Mouse (Mus musculus): Measurements from ENCODE around the gene Kif3c. TPM values are rescaled to one million over a fixed set of nuclear protein-coding genes. Genes with fewer than 3 reads are reported as not detected.
A peak's percentile ranks its signal among the peaks of the same experiment; 100 is the strongest.

Gene Kif3c
- polyA plus RNA-seq, 1 experiment from 2014 or later, result 0.46 TPM

GRCm38 (mm10) chr12:3352216-3352615 lies 12.7 kb upstream of the Kif3c start:
- no peaks in the 10 kb centered on the region for H3K36me3 ChIP-seq (replicated peaks; ENCODE audit: insufficient read depth, low read length)
- no peak overlapping the region for H3K27ac ChIP-seq (ENCODE audit: low read depth)
- no peak overlapping the region for H3K4me3 ChIP-seq (ENCODE audit: low read depth, low read length)
- no peak overlapping the region for H3K9ac ChIP-seq (replicated peaks)
- DNase-seq, result no peak
- no peak for ATAC-seq
- no peaks in the 10 kb centered on the region for H3K27me3 ChIP-seq (ENCODE audit: insufficient read depth, low read length)
- no peak for TF ChIP-seq CTCF (IDR thresholded peaks at IDR 0.05; ENCODE audit: low read depth)
- TF ChIP-seq EP300 (IDR thresholded peaks at IDR 0.05; ENCODE audit: low read depth), result no peak
- no peak overlapping the region for H3K4me2 ChIP-seq (ENCODE audit: low read depth, low read length)
- no peaks in the 10 kb centered on the region for H3K4me1 ChIP-seq (ENCODE audit: insufficient read depth)
- no peaks in the 10 kb centered on the region for H3K9me3 ChIP-seq (ENCODE audit: low read length)
- 62% methylated on average over 6 of the region's 6 CpGs for whole genome bisulfite sequencing (ENCODE audit: insufficient replicate concordance)

DNA sequence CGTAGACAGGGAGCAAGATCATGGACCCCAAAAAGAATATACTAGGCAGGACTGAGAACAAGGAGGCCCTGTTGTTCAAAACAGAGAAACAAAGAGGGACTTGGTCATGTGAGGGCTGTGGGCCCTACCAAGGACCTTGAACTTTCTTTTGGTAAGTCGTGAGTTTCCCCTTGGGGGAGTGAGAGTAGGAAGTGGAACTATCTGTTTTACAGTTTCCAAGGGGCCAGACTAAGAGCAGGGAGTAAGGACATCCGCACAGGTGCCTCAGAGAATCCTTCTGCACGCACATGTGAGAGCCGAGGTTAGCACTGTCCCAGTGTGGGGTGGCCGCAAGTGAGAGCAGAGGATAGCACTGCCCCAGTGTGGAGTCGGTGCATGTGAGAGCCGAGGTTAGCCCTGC lies 9.9 kb upstream of the Kif3c start:
- TF ChIP-seq EP300 (IDR thresholded peaks at IDR 0.05; ENCODE audit: low read depth) (no peak), CTCF (IDR thresholded peaks at IDR 0.05; ENCODE audit: low read depth) (no peak)
- no peaks in the 10 kb centered on the region for H3K9me3 ChIP-seq (ENCODE audit: low read length)
- no peak overlapping the region for H3K27ac ChIP-seq (ENCODE audit: low read depth)

GRCm38 (mm10) chr12:3356824-3357223 lies 8.1 kb upstream of the Kif3c start:
- no peak for DNase-seq
- no peak for ATAC-seq
- H3K36me3 ChIP-seq (replicated peaks; ENCODE audit: insufficient read depth, low read length), result no peaks in the 10 kb centered on the region
- H3K27me3 ChIP-seq (ENCODE audit: insufficient read depth, low read length), result no peaks in the 10 kb centered on the region
- H3K9ac ChIP-seq (replicated peaks), result no peak overlapping the region
- H3K27ac ChIP-seq (ENCODE audit: low read depth), result no peak overlapping the region
- no peak overlapping the region for H3K4me3 ChIP-seq (ENCODE audit: low read depth, low read length)
- H3K4me1 ChIP-seq (ENCODE audit: insufficient read depth), result no peaks in the 10 kb centered on the region
- peak overlapping the region; percentile 38 for H3K4me2 ChIP-seq (ENCODE audit: low read depth, low read length)
- TF ChIP-seq CTCF (IDR thresholded peaks at IDR 0.05; ENCODE audit: low read depth), result no peak
- no peak for TF ChIP-seq EP300 (IDR thresholded peaks at IDR 0.05; ENCODE audit: low read depth)
- H3K9me3 ChIP-seq (ENCODE audit: low read length), result no peaks in the 10 kb centered on the region
- WGBS (ENCODE audit: insufficient replicate concordance), result 56% methylated on average over 16 of the region's 16 CpGs

More for the DNA sequence above, 9.9 kb upstream of the Kif3c start:
- Histone ChIP-seq H3K27me3 (ENCODE audit: insufficient read depth, low read length) (no peaks in the 10 kb centered on the region), H3K9ac (replicated peaks) (no peak overlapping the region), H3K4me3 (ENCODE audit: low read depth, low read length) (no peak overlapping the region), H3K36me3 (replicated peaks; ENCODE audit: insufficient read depth, low read length) (no peaks in the 10 kb centered on the region), H3K4me1 (ENCODE audit: insufficient read depth) (no peaks in the 10 kb centered on the region), H3K4me2 (ENCODE audit: low read depth, low read length) (no peak overlapping the region)
- 68% methylated on average over 8 of the region's 8 CpGs for WGBS (ENCODE audit: insufficient replicate concordance)
- DNase-seq (no peak), ATAC-seq (no peak; the same call in 1 of the 2 replicates)

DNA sequence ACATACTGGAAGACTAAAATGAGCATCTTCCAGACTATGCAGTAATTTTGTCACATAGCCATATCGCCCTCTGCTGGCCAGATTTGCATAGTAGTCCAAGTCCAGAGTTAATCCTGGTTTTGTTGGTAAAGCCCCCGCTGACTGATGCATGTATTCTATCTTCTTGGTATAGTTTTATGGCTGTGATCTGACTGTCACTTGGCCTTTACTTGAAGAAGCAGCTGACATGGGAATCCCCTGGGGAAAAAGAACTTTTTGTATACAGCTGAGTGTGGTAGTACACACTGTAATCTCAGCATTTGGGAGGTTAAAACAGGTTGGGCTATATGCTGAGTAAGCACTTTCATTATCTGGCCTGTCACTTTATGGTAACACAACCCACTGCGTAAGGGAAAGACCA lies 5.6 kb upstream of the Kif3c start:
- no peak overlapping the region for H3K9ac ChIP-seq (replicated peaks)
- no peaks in the 10 kb centered on the region for H3K4me1 ChIP-seq (ENCODE audit: insufficient read depth)
- TF ChIP-seq EP300 (IDR thresholded peaks at IDR 0.05; ENCODE audit: low read depth) (no peak), CTCF (IDR thresholded peaks at IDR 0.05; ENCODE audit: low read depth) (peak; percentile 82)
- ATAC-seq (peak; percentile 65), DNase-seq (peak; percentile 82)
- peak overlapping the region; percentile 29; the same call in 1 of the 2 replicates for H3K4me2 ChIP-seq (ENCODE audit: low read depth, low read length)
- 11% methylated on average over 3 of the region's 3 CpGs for WGBS (ENCODE audit: insufficient replicate concordance)
- no peak overlapping the region for H3K27ac ChIP-seq (ENCODE audit: low read depth)
- no peaks in the 10 kb centered on the region for H3K9me3 ChIP-seq (ENCODE audit: low read length)
- H3K27me3 ChIP-seq (ENCODE audit: insufficient read depth, low read length), result no peaks in the 10 kb centered on the region
- no peaks in the 10 kb centered on the region for H3K36me3 ChIP-seq (replicated peaks; ENCODE audit: insufficient read depth, low read length)
- no peak overlapping the region for H3K4me3 ChIP-seq (ENCODE audit: low read depth, low read length)

DNA sequence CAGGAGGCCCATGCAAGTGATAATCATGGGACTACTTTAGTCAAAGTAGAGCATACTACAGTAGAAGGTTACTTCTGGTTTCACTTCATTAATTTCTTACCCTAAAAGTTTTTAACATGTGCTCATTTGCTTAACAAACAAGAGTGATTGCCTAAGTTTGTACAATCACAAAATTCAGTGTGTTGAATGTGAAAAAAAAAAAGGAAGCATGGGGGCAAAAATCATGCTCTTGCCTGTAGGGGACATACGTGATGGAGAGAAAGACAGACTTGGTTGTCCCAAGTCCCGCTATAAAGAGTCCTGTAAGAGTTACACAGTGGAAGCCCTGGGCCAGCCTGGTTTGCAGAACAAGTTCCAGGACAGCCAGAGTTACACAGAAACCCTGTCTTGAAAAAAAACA lies 4.9 kb upstream of the Kif3c start:
- TF ChIP-seq CTCF (IDR thresholded peaks at IDR 0.05; ENCODE audit: low read depth), result no peak
- no peak for TF ChIP-seq EP300 (IDR thresholded peaks at IDR 0.05; ENCODE audit: low read depth)
- no peak overlapping the region for H3K4me3 ChIP-seq (ENCODE audit: low read depth, low read length)
- no peaks in the 10 kb centered on the region for H3K36me3 ChIP-seq (replicated peaks; ENCODE audit: insufficient read depth, low read length)
- H3K27ac ChIP-seq (ENCODE audit: low read depth), result no peak overlapping the region
- no peak overlapping the region for H3K9ac ChIP-seq (replicated peaks)
- H3K4me2 ChIP-seq (ENCODE audit: low read depth, low read length), result no peak overlapping the region
- H3K27me3 ChIP-seq (ENCODE audit: insufficient read depth, low read length), result no peaks in the 10 kb centered on the region
- no peak for DNase-seq
- 77% methylated on average over 2 of the region's 2 CpGs for WGBS (ENCODE audit: insufficient replicate concordance)
- no peak for ATAC-seq
- no peaks in the 10 kb centered on the region for H3K4me1 ChIP-seq (ENCODE audit: insufficient read depth)
- no peaks in the 10 kb centered on the region for H3K9me3 ChIP-seq (ENCODE audit: low read length)

DNA sequence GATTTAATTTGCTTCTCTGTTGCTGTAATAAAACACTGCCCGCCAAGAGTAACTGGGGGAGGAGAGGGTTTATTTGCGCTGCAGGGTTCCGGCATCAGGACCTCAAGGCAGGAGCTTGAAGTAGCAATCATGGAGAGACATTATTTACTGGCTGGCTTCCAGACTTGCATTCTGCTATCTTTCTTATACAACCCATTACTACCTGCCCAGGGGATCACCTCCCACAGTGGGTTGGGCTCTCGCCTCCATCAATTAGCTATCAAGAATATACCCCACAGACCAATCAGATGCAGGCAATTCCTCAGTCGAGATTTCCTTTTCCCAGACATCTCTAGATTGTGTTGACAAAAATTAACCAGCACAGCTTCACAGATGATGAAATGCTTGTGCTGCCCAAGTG lies 856 bp upstream of the Kif3c start:
- Histone ChIP-seq H3K4me2 (ENCODE audit: low read depth, low read length) (no peak overlapping the region), H3K36me3 (replicated peaks; ENCODE audit: insufficient read depth, low read length) (no peaks in the 10 kb centered on the region), H3K27me3 (ENCODE audit: insufficient read depth, low read length) (peaks cover 5% of the 10 kb centered on the region; the same call in 1 of the 2 replicates), H3K4me1 (ENCODE audit: insufficient read depth) (peaks cover 8% of the 10 kb centered on the region), H3K9ac (replicated peaks) (no peak overlapping the region), H3K27ac (ENCODE audit: low read depth) (no peak overlapping the region), H3K4me3 (ENCODE audit: low read depth, low read length) (no peak overlapping the region), H3K9me3 (ENCODE audit: low read length) (no peaks in the 10 kb centered on the region)
- DNase-seq (no peak), ATAC-seq (no peak)
- TF ChIP-seq CTCF (IDR thresholded peaks at IDR 0.05; ENCODE audit: low read depth) (no peak), EP300 (IDR thresholded peaks at IDR 0.05; ENCODE audit: low read depth) (no peak)
- WGBS (ENCODE audit: insufficient replicate concordance), result 91% methylated on average over 5 of the region's 5 CpGs
